Mouse (Mus musculus): ENCODE results near the gene 1700013H16Rik. TPM values are rescaled to one million over a fixed set of nuclear protein-coding genes. Genes with fewer than 3 reads are reported as not detected.
"Not testable (repeated sequence)": the region's sequence is repeated elsewhere in the genome, so short reads cannot be mapped to it uniquely, and the experiment has no call there.

Gene 1700013H16Rik
- total RNA-seq (2021), result not detected
- long read RNA-seq, experiment 1, result 0 reads
- long read RNA-seq, experiment 2, result 0 reads

- DNase-seq, result no peak
These were observed at the start of gene 1700013H16Rik for GRCm38 (mm10) chrX:53757736-53758135. TSS of gene 1700013H16Rik (minus strand) at chrX:53757831.

GRCm38 (mm10) chrX:53799074-53799473, 41.4 kb upstream of the 1700013H16Rik start:
- no peak for DNase-seq

DNA sequence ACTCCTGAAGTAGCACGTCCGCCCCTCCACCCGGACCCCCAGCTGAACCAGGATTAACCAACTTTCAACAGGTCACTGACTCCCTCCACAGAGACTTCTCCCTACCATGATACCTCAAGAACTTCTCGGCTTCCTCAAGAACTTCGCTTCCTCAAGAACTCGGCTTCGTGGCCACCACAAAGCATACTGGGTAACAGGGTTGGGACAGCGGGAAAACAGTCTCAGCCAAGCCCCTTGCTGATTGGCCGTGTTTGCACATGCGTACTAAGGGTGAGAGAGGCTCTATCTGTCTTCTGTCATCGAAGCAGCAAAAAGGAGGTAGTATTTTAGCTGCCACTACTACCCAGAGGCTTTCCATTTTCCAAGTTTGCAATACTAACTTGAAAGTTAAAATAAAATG, 39.9 kb upstream of the 1700013H16Rik start, which contains the start of gene Xlr:
Xlr (minus strand) TSS at position 188 of the 400 bp plus-strand sequence.
- not testable (repeated sequence) for DNase-seq

GRCm38 (mm10) chrX:53776276-53776675, 18.6 kb upstream of the 1700013H16Rik start, which contains the start of gene Zfp36l3:
TSS of gene Zfp36l3 (minus strand) at chrX:53776394.
- no peak for DNase-seq

DNA sequence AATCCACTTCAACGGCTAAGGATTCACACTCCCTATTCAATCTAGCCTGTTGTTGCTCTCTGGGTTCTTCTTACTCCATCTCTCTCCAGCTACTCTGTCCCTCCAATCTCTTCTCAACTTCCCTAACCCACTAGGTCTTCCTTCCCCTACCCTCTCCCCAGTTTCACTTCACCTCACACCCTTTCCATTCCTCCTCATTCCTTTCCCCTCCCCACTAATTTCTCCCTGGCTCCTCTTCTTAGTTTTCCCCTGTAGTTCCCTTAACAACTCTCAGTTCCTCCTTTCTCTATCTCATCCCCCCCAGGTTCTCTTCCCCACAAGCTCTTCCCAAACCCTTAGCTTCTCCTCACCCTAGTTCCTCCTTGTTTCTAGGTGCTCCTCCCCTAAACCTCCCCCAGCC, 4.8 kb downstream of the 1700013H16Rik start:
- DNase-seq, result no peak

- DNase-seq, result no peak
These were observed 28.7 kb downstream of the 1700013H16Rik start for GRCm38 (mm10) chrX:53728967-53729366.

DNA sequence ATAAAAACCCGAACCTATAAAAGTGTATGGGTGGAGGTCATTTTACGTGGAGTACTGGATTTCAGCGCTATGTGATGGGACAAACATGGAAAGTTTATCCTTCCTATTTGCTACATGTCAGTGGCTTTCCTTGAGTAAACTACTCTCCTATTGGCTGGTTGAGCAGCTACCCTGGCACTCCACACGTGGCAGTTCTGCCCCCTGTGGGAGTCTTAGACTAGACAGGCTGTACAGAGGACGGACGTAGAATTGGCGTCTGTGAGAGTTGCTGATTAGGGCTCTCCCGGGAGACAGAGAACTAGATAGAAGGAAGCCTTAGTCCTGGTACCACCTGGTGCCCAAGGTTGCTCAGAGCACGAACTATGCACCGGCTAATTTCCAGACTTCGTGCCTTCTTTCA, 33.0 kb downstream of the 1700013H16Rik start, which contains the start of gene 4930502E18Rik:
4930502E18Rik (plus strand) TSS at position 231 of the 400 bp plus-strand sequence.
- no peak for DNase-seq

DNA sequence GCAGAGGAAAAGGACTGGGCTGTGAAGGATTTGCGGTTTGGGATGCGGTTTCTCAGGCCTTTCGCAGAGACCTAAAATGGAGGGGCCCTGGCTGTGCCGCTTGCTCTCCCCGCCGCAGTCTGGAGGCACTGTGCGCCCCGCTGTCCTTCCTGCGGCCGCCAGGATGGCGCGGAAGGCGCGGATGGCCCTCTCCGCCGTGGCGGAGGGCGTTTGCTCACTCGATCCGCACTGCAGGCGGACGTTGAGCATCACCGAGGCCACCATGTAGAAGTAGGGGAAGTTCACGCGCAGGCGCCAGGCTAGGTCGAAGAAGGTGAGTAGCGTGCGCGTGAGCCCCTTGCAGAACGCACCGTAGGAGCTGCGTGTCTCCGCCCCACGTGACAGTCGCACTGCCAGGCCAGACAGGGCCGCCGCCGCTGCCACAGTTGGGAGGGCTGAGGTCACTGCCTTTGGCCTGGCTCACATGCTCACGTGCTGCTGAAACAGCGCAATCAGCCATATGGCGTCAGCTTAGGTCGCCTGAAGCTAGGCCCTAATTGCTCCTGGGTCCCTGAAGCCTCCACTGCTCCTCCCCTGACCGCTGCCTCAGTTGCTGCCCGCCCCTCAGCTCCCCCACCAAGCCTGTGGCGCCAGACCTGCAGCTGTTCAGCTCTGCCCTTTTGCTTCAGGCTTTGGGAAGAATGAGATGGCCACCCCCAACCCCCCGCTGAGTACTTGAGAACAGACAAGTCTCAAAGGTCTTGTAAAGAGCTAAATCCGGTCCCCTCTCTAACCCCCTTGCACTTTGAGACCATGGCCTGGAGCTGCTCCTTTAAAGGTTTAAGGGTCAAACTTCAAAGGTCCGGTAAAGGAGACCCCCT, 41.1 kb downstream of the 1700013H16Rik start:
- DNase-seq, result peak; percentile 62

DNA sequence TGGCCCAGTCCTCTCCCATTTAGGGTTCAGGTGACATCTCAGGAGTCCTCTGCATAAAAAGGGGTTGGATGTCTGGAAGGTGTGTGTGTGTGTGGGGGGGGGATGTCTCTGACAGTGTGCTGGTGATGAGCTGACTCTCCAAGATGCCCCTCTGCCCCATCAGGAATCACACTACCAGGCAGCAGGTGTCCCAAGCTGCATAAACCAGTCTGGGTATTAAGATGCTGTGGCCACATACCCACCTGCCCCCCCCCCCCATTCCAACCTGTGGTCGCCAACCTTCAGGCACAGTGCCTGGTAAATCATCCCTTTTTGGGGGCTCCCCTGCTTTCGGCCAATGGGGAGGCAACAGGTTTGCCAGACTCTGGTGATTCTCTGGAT, 41.7 kb downstream of the 1700013H16Rik start:
- DNase-seq, result no peak

DNA sequence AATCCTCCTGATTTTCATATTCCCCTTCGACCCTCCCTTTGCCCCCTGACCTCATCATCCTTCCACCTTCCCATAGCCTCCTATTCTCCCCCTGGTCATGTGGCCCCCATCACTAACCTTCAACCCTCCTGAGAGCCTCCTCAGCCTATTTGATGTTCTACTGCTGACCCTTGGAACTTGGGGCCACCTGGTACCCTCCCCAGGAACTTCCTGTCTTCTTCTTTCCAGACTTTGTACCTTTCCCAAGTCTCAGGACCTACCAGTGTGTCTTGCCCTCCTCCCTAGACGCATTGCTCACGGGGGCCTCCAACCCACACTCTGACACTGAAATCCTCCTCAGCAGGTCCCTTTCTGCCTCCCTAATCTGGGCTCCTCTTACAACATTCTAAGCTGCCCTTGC, 55.0 kb downstream of the 1700013H16Rik start:
- DNase-seq, result no peak

- no peak for DNase-seq
These were observed 58.4 kb downstream of the 1700013H16Rik start for GRCm38 (mm10) chrX:53699225-53699624.

DNA sequence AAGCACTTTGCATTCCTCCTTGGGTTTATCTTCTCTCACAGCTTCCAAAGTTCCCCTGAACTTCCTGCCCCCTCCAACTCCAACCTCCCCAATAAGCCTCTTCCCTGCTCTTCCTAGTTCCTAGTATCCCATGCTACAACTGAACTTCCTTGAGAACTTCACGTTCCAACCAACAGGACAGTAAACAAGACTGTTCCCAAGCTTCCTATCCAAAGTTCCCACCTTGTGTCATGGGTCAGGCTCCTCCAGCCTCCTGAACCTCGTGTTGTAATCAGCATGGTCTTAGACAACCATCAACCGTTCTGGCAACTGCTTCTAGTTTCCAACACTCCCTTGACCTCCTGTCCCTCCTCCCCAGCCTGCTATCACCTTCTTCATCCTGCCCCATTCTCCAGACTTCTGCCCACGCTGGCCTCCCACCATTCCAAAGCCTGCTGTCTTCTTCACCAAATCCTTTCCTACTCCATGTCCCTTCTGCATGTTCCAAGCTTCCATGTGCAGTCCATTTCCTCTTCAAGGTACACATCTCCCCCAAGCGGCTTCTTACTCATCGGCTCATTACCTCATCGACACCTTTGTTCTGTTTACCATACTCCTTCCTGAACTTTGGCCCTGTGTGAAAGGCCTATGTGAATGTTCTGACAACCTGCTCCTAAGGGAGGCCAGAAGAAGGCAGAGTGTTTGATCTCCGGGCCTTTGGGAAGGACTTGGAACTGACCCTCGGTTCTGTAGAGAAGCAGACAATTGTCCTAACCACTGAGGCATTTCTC, 63.4 kb downstream of the 1700013H16Rik start:
- no peak for DNase-seq

DNA sequence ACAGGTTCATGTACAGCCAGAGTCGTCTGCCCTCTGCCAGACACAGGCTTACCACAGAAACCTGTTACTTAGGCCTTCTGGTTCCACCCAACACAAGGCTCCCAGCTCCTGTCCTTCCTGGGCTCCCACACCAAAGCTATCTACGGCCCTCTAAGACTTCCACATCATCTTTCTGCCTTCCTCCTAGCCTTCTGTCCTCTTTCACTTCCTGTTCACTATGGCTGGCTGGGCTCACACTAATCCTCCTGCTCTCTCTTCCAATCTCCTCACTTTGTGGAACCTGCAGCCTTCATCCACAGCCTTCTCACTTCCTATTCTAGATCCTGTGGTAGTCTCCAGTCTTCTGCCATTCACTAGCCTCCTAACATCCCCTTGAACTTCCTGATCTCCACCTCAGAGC, 64.5 kb downstream of the 1700013H16Rik start:
- DNase-seq, result no peak

Other genes starting within 250 kb of the 1700013H16Rik start
- gene Rtl8c, start 149.8 kb downstream of the 1700013H16Rik start, total RNA-seq (2021), result 10 to 100 TPM; 83.5 to 86.7 TPM
- gene Gm14597, start 148.9 kb downstream of the 1700013H16Rik start, total RNA-seq (2021), result not detected
- gene Rtl8a, start 114.1 kb downstream of the 1700013H16Rik start, total RNA-seq (2021), result 100 to 1,000 TPM; 140 to 145 TPM
- gene Rtl8b, start 87.4 kb downstream of the 1700013H16Rik start, total RNA-seq (2021), result 10 to 100 TPM; 87.7 to 93.6 TPM
- gene 4930502E18Rik, start 33.0 kb downstream of the 1700013H16Rik start, total RNA-seq (2021), result not detected
- gene Zfp36l3, start 18.6 kb upstream of the 1700013H16Rik start, total RNA-seq (2021), result not detected
- 1 to 10 TPM; 1.3 to 1.4 TPM for gene Xlr, start 39.9 kb upstream of the 1700013H16Rik start, total RNA-seq (2021)